Mouse (Mus musculus) liver, embryonic 12.5 days (tissue): Measurements from ENCODE around the gene Tlx2. TPM values are rescaled to one million over a fixed set of nuclear protein-coding genes. Genes with fewer than 3 reads are reported as not detected.

Experiments
- ATAC-seq: fragments of 200-750 bp; cut with Nextera tagmentation; 2 replicates; pipeline ENCODE4 v1.8.0; 2017; ENCODE audit warnings: moderate number of reproducible peaks, mild to moderate bottlenecking, moderate library complexity
- H3K27ac ChIP-seq: fragments of 300-500 bp; sonication (generic); 2 replicates; pipeline ENCODE4 v1.5.1; 2016; ENCODE audit warnings: mild to moderate bottlenecking
- H3K27me3 ChIP-seq: fragments of 300-500 bp; sonication (generic); replicated peaks from 2 replicates; pipeline ENCODE4 v1.6.1; 2016; ENCODE audit warnings: mild to moderate bottlenecking, moderate library complexity
- H3K36me3 ChIP-seq: fragments of 300-500 bp; sonication (generic); 2 replicates; pipeline ENCODE4 v1.6.1; 2016; ENCODE audit warnings: mild to moderate bottlenecking, moderate library complexity
- H3K4me1 ChIP-seq: fragments of 300-500 bp; sonication (generic); 2 replicates; pipeline ENCODE4 v1.6.1; 2016
- H3K4me2 ChIP-seq: fragments of 300-500 bp; sonication (generic); 2 replicates; pipeline ENCODE4 v1.6.1; 2016; ENCODE audit warnings: mild to moderate bottlenecking, moderate library complexity
- H3K4me3 ChIP-seq: fragments of 300-500 bp; sonication (generic); 2 replicates; pipeline ENCODE4 v1.5.1; 2016; ENCODE audit warnings: mild to moderate bottlenecking, moderate library complexity
- H3K9ac ChIP-seq: fragments of 300-500 bp; sonication (generic); 2 replicates; pipeline ENCODE4 v1.6.1; 2016; ENCODE audit warnings: mild to moderate bottlenecking, moderate library complexity
- H3K9me3 ChIP-seq: fragments of 300-500 bp; sonication (generic); replicated peaks from 2 replicates; pipeline ENCODE4 v1.6.1; 2016; ENCODE audit warnings: mild to moderate bottlenecking, moderate library complexity
- WGBS: fragments of 180-500 bp; shearing (Covaris S2); methylation state at CpG from one replicate; pipeline ENCODE4 v1.1.7; 2016; ENCODE audit not compliant: insufficient replicate concordance; 5-methylcytosine and 5-hydroxymethylcytosine counted together
- polyA plus RNA-seq: library from polyadenylated mRNA; unstranded; fragments of >200 nt; fragmentation: Nextera tagmentation; extraction: Ambion mirVana; gene quantifications from 2 replicates; pipeline ENCODE4 v1.2.1, GENCODE M21; 2016

The Tlx2 gene
- polyA plus RNA-seq, 1 experiment from 2014 or later, result 0.42 TPM

DNA sequence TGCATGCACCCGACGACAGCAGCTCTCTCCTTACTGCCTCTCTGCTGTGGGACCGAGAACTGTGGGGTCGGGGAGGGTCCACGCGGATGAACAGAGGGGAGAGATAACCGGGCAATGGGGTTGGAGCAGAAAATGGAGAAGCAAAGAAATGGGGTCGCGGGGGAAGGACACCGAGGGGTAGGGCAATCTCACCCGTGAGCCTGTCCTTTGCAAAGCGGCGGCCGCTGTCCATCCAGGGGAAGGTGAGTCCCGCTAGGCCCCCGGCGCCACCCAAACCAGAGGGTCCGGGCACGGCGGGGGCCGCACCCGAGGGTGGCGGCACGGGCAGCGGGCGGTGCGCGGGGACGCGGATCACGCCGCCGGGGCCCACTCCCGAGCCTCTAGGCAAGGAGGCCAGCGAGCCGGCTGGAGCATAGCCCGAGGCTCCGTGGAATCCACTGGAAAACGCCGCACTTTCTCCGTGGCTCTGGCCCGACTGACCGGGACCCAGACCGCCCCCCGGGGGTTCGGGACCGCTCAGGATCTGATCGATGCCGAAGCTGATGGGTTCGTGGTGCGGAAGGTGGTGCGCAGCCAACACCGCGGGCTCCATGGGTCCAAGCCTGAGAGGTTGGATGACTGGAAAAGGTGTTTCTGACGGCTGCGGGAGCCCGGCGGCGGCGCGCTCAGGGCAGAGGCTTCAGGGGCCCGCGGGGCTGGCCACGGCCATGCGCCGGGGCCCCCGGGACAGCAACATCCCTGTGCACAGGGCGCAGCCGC, 426 bp downstream of the Tlx2 start:
- no peak overlapping the region for H3K27ac ChIP-seq
- no peaks in the 10 kb centered on the region for H3K9me3 ChIP-seq
- WGBS, result 2% methylated on average over 69 of the region's 69 CpGs
- no peak overlapping the region for H3K9ac ChIP-seq
- H3K4me3 ChIP-seq, result peak overlapping the region; percentile 32
- ATAC-seq, result no peak
- H3K4me2 ChIP-seq, result peak overlapping the region; percentile 36
- peaks cover 100% of the 10 kb centered on the region for H3K27me3 ChIP-seq
- H3K36me3 ChIP-seq, result no peaks in the 10 kb centered on the region
- peaks cover 33% of the 10 kb centered on the region for H3K4me1 ChIP-seq

- no peaks in the 10 kb centered on the region for H3K9me3 ChIP-seq
- no peak overlapping the region; the same call in 1 of the 2 replicates for H3K9ac ChIP-seq
- no peak for ATAC-seq
- H3K4me1 ChIP-seq, result peaks cover 33% of the 10 kb centered on the region
- H3K4me2 ChIP-seq, result peak overlapping the region; percentile 53
- no peaks in the 10 kb centered on the region for H3K36me3 ChIP-seq
- H3K27ac ChIP-seq, result no peak overlapping the region
- H3K27me3 ChIP-seq, result peaks cover 100% of the 10 kb centered on the region
- 2% methylated on average over 81 of the region's 81 CpGs for WGBS
- H3K4me3 ChIP-seq, result peak overlapping the region; percentile 32
Measured at GRCm38 (mm10) chr6:83068706-83069487, 1.2 kb downstream of the Tlx2 start.

GRCm38 (mm10) chr6:83068221-83068620, 1.9 kb downstream of the Tlx2 start:
- Histone ChIP-seq H3K27ac (no peak overlapping the region), H3K4me2 (peak overlapping the region; percentile 53), H3K4me3 (peak overlapping the region; percentile 32; the same call in 1 of the 2 replicates), H3K27me3 (peaks cover 100% of the 10 kb centered on the region), H3K4me1 (peaks cover 33% of the 10 kb centered on the region), H3K9ac (no peak overlapping the region), H3K36me3 (no peaks in the 10 kb centered on the region), H3K9me3 (no peaks in the 10 kb centered on the region)
- no peak for ATAC-seq
- WGBS, result 11% methylated on average over 8 of the region's 8 CpGs

- Histone ChIP-seq H3K27me3 (peaks cover 100% of the 10 kb centered on the region), H3K9me3 (no peaks in the 10 kb centered on the region), H3K4me2 (no peak overlapping the region), H3K4me3 (no peak overlapping the region), H3K4me1 (peaks cover 32% of the 10 kb centered on the region), H3K27ac (no peak overlapping the region), H3K9ac (no peak overlapping the region), H3K36me3 (no peaks in the 10 kb centered on the region)
- 27% methylated on average over 6 of the region's 6 CpGs for WGBS
- ATAC-seq, result no peak
Measured at GRCm38 (mm10) chr6:83066441-83066840, 3.7 kb downstream of the Tlx2 start.

DNA sequence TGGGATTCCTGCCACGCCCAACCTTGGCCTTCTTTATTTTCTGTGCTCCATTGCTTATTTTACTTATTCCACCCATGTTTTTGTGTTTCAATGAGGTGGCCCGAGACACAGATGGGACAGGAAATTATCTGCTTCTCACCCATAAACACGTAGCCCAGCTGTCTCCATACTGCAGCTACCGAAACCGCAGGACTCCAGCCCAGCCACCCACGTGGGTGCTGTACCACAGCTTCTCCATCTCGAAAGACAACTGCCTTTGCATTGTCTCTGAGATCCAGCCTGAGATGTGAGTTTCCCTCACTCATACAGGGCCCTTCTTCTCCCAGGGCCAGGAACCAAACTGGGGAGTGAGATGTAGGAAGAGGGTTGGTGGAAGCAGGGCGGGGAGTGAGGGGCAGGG, 4.1 kb downstream of the Tlx2 start:
- WGBS, result 39% methylated on average over 8 of the region's 8 CpGs
- Histone ChIP-seq H3K4me1 (peaks cover 27% of the 10 kb centered on the region), H3K9me3 (no peaks in the 10 kb centered on the region), H3K36me3 (no peaks in the 10 kb centered on the region), H3K9ac (no peak overlapping the region), H3K27me3 (peaks cover 100% of the 10 kb centered on the region), H3K27ac (no peak overlapping the region), H3K4me3 (no peak overlapping the region), H3K4me2 (no peak overlapping the region)
- no peak for ATAC-seq

GRCm38 (mm10) chr6:83058725-83059124, 11.4 kb downstream of the Tlx2 start:
- H3K4me1 ChIP-seq, result peaks cover 29% of the 10 kb centered on the region
- H3K36me3 ChIP-seq, result peaks cover 28% of the 10 kb centered on the region
- H3K9ac ChIP-seq, result peak overlapping the region; percentile 14; the same call in 1 of the 2 replicates
- H3K27ac ChIP-seq, result no peak overlapping the region
- no peak overlapping the region for H3K4me3 ChIP-seq
- no peaks in the 10 kb centered on the region for H3K9me3 ChIP-seq
- WGBS, result 77% methylated on average over 2 of the region's 2 CpGs
- no peak for ATAC-seq
- peak overlapping the region; percentile 41 for H3K4me2 ChIP-seq
- H3K27me3 ChIP-seq, result peaks cover 44% of the 10 kb centered on the region

GRCm38 (mm10) chr6:83057790-83058189, 12.3 kb downstream of the Tlx2 start, which contains the start of gene Dqx1:
Gene Dqx1 (plus strand): TSS chr6:83057844.
- peaks cover 35% of the 10 kb centered on the region for H3K27me3 ChIP-seq
- peak within 1 kb of the TSS; percentile 14; the same call in 1 of the 2 replicates for H3K9ac ChIP-seq
- H3K27ac ChIP-seq, result peak within 1 kb of the TSS; percentile 49
- H3K4me1 ChIP-seq, result peaks cover 35% of the 10 kb centered on the region
- ATAC-seq, result no peak
- peaks cover 28% of the 10 kb centered on the region for H3K36me3 ChIP-seq
- 75% methylated on average over 3 of the region's 3 CpGs for WGBS
- H3K4me3 ChIP-seq, result peak within 1 kb of the TSS; percentile 89
- peak within 1 kb of the TSS; percentile 89 for H3K4me2 ChIP-seq
- no peaks in the 10 kb centered on the region for H3K9me3 ChIP-seq

DNA sequence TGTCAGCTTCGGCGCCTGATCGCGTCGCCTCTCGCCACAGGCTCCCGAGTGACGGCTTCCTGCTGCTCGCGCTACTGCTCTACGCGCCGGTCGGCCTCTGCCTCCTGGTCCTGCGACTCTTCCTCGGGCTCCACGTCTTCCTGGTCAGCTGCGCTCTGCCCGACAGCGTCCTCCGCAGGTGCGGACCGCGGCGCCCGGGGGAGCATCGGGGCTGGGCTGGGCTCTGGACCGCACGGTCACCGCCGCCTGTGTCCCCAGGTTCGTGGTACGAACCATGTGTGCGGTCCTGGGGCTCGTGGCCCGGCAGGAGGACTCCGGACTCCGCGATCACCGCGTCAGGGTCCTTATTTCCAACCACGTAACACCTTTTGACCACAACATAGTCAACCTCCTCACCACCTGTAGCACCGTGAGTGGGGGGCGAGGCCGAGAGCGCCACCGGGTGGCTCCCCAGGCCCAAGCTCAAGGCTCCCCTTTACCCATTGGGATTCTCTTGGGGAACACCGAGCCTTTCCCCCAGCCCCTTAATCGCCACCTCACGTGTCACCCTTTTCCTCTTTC, 15.1 kb downstream of the Tlx2 start, which contains the start of gene Htra2:
Gene Htra2 (minus strand): TSS at position 403 of the 561 bp plus-strand sequence.
- peaks cover 54% of the 10 kb centered on the region for H3K4me1 ChIP-seq
- peaks cover 55% of the 10 kb centered on the region for H3K36me3 ChIP-seq
- H3K4me2 ChIP-seq, result peak within 1 kb of the TSS; percentile 89
- ATAC-seq, result peak; percentile 13
- H3K4me3 ChIP-seq, result peak within 1 kb of the TSS; percentile 89
- peak within 1 kb of the TSS; percentile 94 for H3K27ac ChIP-seq
- H3K9me3 ChIP-seq, result no peaks in the 10 kb centered on the region
- 2% methylated on average over 50 of the region's 50 CpGs for WGBS
- peak within 1 kb of the TSS; percentile 96 for H3K9ac ChIP-seq
- 0 out of 2 replicates have a peak, but pooled peaks cover 7% of the 10 kb centered on the region for H3K27me3 ChIP-seq

GRCm38 (mm10) chr6:83054074-83054851, 15.8 kb downstream of the Tlx2 start, which contains the start of gene Aup1:
Gene Aup1 (plus strand): TSS chr6:83054521.
- peak; percentile 95 for ATAC-seq
- peak within 1 kb of the TSS; percentile 89 for H3K4me2 ChIP-seq
- H3K36me3 ChIP-seq, result peaks cover 55% of the 10 kb centered on the region
- peaks cover 56% of the 10 kb centered on the region for H3K4me1 ChIP-seq
- H3K27ac ChIP-seq, result peak within 1 kb of the TSS; percentile 94
- H3K4me3 ChIP-seq, result peak within 1 kb of the TSS; percentile 89
- H3K9ac ChIP-seq, result peak within 1 kb of the TSS; percentile 96
- 0 out of 2 replicates have a peak, but pooled peaks cover under 1% of the 10 kb centered on the region for H3K27me3 ChIP-seq
- 1% methylated on average over 64 of the region's 64 CpGs for WGBS
- no peaks in the 10 kb centered on the region for H3K9me3 ChIP-seq

DNA sequence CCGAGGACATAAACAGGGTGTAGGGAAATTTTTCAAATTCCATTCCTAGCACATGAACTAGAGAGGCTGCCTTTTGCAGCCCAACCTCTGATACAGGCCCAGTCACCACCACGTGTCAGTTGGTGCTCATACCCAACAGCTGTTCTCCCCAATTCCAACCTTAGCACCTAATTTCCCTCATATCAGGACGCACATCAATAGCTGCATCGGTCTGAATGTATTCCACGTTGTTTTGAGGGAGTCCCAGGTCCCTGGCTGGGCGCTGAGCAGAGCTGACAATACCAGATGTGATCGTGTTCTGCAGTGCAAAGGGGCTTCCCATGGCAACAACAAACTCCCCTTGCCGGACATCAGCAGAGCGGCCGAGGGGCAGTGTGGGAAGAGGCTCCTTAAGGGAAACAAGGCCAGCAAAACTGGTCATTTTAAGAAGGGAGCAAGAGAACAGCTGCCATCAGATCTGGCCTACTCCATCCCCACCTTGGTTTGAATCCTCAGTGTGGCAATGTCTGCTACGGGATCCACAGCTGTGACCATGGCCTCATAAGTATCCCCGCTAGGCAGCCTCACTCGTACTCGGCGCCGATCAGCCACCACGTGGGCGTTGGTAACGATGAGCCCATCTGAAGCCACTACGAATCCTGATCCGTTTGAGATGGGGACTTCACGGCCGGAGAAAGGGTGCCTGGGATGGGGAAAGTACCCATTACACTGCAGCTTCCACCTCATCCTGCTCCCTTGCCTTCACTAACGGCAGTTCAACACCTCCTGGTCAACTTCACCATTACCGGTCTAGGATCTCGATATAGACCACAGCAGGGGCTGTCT, 16.7 kb downstream of the Tlx2 start:
- Histone ChIP-seq H3K4me3 (peak overlapping the region; percentile 89), H3K27me3 (no peaks in the 10 kb centered on the region), H3K9ac (peak overlapping the region; percentile 96), H3K36me3 (peaks cover 54% of the 10 kb centered on the region), H3K27ac (peak overlapping the region; percentile 94), H3K9me3 (no peaks in the 10 kb centered on the region), H3K4me2 (peak overlapping the region; percentile 89), H3K4me1 (peaks cover 56% of the 10 kb centered on the region)
- no peak for ATAC-seq
- WGBS, result 3% methylated on average over 26 of the region's 26 CpGs
